Mouse (Mus musculus): ENCODE data around the gene Btla.

DNA sequence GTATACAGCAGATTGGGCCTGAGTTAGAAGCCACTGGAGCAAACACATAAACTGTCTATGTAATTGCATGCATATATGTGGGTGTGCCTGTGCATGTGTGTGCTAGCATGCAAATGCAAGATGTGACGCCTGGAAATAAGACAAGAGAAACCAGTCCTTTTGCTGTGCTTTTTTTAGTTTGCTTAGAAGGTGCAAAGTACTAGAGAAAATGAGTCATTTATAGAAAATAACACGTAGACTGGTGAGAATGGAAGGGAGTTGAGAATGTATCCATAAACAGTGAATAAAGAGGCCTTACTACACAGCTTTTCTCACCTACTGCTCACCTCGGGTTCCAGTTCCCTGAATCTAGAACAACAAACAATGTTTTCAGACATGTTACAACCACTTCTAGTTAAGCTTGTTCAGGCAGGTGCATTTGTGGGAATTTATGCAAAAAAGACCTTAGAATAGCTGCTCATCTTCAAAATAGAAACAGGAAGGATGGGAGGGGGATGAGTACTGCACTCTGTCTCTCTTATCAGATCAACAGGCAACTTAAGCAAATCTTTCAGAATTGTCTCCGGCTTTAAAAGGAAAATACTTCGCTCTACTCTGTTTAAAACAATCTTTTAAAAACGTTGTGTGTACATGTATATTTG, 27.8 kb downstream of the Btla start:
- no peak for TF ChIP-seq POLR2A (IDR thresholded peaks at IDR 0.05; ENCODE audit: control insufficient read depth, low read depth, low read length)
- no peak for TF ChIP-seq CTCF (IDR thresholded peaks at IDR 0.05; ENCODE audit: control insufficient read depth, insufficient read depth, insufficient replicate concordance, low read depth, low read length)

Data from testis, adult 2 months (tissue).